Mouse (Mus musculus): ENCODE data around the gene Ppox. TPM values are rescaled to one million over a fixed set of nuclear protein-coding genes. Genes with fewer than 3 reads are reported as not detected.
"Not testable (repeated sequence)": the region's sequence is repeated elsewhere in the genome, so short reads cannot be mapped to it uniquely, and the experiment has no call there.

Gene Ppox
- polyA plus RNA-seq (2016; fragmentation: Nextera tagmentation; extraction: Ambion mirVana) = 61.4 and 61.5 TPM in 2 replicates

DNA sequence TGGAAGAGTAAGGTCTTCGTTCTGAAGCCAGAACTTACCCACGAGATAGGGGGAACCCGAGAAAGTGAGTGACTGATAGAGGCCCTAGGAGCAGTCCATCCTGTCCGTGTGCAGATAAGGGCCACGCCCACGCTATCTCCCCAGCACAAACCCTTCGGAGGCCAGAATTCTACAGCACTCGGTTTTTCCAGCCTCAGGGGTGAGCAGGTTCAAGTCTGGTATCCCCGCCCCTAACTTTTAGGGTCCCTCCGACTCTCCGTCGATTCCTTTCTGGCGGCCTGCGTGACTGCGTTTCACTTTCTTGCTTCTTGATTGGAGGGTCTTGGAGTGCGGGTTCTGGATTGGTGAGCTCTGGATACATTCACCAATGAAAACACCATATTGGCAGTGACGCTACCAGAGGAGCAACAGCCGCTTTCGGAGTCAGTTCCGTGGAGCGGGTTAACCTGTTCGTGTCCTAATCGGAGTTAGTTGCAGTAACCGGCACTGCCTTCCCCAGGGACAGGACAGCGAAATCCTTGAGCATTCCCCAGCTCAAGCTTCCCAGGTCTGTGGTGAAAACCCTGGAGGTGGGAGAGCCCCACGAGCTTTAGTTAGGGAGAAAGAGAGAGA, at the start of gene Ppox:
Ppox (minus strand) TSS at position 271 of the 612 bp plus-strand sequence.
- WGBS = under 1% methylated on average over 26 of the region's 26 CpGs
- H3K4me2 ChIP-seq (replicated peaks) = peak within 1 kb of the TSS; percentile 85

DNA sequence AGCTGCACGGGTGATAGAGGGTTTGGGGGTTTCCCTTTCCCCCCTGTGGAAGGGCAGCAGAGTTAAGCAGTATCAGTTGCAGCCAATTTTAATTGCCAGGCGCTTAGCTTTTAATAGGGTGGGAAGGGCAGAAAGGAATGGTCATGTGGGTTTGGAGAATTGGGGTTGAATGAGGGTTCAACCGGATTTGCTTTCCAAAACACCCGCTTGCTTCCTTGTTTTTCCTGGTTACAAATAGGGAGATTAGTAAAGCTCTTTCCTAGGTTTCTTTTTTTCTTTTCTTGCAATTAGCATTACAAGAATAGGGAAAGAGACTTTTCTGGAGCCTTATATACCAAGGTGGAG, 49.2 kb upstream of the Ppox start:
- peaks cover 38% of the 10 kb centered on the region for H3K4me1 ChIP-seq
- WGBS = 2% methylated on average over 4 of the region's 4 CpGs
- H3K9ac ChIP-seq (replicated peaks) = peak overlapping the region; percentile 85
- peak overlapping the region; percentile 88 for H3K4me3 ChIP-seq
- H3K36me3 ChIP-seq = peaks cover 8% of the 10 kb centered on the region; the same call in 1 of the 2 replicates
- H3K4me2 ChIP-seq (replicated peaks) = peak overlapping the region; percentile 78
- H3K27me3 ChIP-seq = no peaks in the 10 kb centered on the region
- H3K9me3 ChIP-seq = no peaks in the 10 kb centered on the region
- peak overlapping the region; percentile 98 for H3K27ac ChIP-seq (replicated peaks)
- no peak; the same call in 1 of the 2 replicates for ATAC-seq (ENCODE audit: low FRiP score, low read depth)

More for the DNA sequence above, at the start of gene Ppox:
- Histone ChIP-seq H3K9me3 (no peaks in the 10 kb centered on the region), H3K4me1 (peaks cover 22% of the 10 kb centered on the region), H3K4me3 (peak within 1 kb of the TSS; percentile 68), H3K27ac (replicated peaks) (peak within 1 kb of the TSS; percentile 69), H3K27me3 (no peaks in the 10 kb centered on the region), H3K9ac (replicated peaks) (peak within 1 kb of the TSS; percentile 77), H3K36me3 (peaks cover 64% of the 10 kb centered on the region)
- peak; percentile 98 for ATAC-seq (ENCODE audit: low FRiP score, low read depth)

DNA sequence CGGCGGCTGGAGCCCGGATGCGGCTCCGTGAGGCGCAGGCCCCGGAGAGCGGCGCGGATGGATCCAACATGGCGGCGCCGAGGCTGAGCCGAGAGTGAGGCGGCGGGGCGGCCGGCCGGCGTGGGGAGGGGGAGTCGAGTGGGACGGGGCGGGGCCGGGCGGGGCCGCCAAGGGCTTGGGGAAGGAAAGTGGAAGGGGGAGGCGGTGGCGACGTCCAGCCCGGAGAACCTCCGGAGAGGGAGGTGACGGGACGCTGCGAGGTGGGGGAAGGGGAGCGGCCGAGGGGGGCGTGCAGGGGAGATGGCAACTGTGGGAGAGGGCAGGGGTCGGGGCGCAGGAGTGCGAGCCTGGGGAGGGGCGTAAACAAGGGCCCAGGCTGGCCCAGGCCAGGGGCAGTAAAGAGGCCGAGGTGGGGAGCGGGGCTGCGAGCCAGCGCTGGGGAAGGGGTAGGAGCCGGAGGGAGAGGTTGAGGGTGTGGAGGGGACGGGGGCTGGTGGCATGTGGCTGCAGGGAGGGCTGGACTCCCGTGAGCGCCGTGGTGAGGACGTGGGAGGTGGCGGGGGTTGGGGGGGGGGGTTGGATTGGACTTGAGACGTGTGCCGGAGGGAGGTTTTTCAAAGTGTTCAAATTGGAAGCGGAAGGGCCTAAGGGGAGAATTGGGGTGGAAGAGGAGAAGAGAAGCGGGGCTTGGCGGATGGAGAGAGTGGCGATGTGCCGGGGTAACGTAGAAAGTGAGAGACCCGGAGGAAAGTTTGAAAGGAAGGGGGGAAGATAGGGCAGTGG, 48.6 kb upstream of the Ppox start:
- peak; percentile 90 for ATAC-seq (ENCODE audit: low FRiP score, low read depth)
- peaks cover 5% of the 10 kb centered on the region; the same call in 1 of the 2 replicates for H3K36me3 ChIP-seq
- H3K9me3 ChIP-seq = no peaks in the 10 kb centered on the region
- H3K4me3 ChIP-seq = peak overlapping the region; percentile 88
- H3K27me3 ChIP-seq = no peaks in the 10 kb centered on the region
- H3K4me2 ChIP-seq (replicated peaks) = peak overlapping the region; percentile 78
- peaks cover 38% of the 10 kb centered on the region for H3K4me1 ChIP-seq
- H3K27ac ChIP-seq (replicated peaks) = peak overlapping the region; percentile 98
- WGBS = 1% methylated on average over 54 of the region's 61 CpGs
- H3K9ac ChIP-seq (replicated peaks) = peak overlapping the region; percentile 85

DNA sequence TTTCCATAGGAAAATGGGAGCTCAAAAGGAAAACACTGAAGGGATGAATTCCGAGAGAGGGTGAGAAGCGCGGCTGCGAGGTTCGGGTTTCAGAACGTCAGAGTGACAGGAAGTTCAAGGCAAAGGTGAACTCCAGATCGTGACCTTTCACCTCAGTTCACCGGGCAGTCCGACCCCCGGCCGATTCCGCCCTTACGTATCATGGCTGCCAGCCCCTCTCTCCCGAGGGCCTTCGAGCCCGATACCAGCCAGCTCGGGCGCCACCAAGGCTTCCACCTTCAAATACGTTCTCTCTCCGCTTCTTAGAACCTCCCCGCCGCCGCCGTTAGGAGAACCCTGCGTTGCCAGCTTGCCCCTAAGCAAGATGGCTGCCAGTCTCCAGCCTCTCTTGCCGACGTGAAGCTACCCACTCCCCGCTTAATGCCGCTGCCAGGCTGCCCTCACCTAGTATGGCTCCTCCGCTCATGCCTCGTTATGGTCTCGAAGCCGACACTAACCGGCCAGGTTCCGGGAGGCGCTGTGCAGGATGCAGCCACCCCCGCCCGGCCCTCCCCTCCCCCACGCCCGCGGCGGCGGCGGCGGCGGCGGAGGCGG, 48.0 kb upstream of the Ppox start, which contains the start of gene Dedd:
Dedd (plus strand) TSS at position 307 of the 594 bp plus-strand sequence.
- 0 out of 2 replicates have a peak, but pooled peaks cover 3% of the 10 kb centered on the region for H3K36me3 ChIP-seq
- H3K4me3 ChIP-seq = peak within 1 kb of the TSS; percentile 88
- ATAC-seq (ENCODE audit: low FRiP score, low read depth) = peak; percentile 95
- H3K9me3 ChIP-seq = no peaks in the 10 kb centered on the region
- H3K4me2 ChIP-seq (replicated peaks) = peak within 1 kb of the TSS; percentile 78
- WGBS = under 1% methylated on average over 46 of the region's 48 CpGs
- peaks cover 38% of the 10 kb centered on the region for H3K4me1 ChIP-seq
- peak within 1 kb of the TSS; percentile 98 for H3K27ac ChIP-seq (replicated peaks)
- H3K9ac ChIP-seq (replicated peaks) = peak within 1 kb of the TSS; percentile 85
- no peaks in the 10 kb centered on the region for H3K27me3 ChIP-seq

DNA sequence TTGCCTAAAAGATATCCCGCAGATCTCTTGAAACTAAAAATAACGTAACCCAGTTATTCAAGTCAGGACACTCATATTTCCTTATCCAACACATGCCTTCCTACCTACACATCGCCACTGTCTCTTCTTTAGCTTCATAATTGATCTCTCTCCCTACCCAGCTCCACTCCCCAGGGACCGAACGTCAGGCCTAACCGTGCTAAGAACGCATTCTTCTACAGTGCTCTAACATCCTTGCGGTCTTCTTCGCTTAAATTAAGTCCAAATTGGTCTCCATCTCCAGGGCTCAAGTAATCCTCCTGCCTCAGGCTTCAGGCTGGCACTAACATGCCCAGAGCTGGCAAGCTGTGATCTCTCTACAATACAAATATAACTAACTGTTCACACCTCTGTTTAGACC, 47.3 kb upstream of the Ppox start:
- 43% methylated on average over 9 of the region's 9 CpGs for WGBS
- H3K9ac ChIP-seq (replicated peaks) = peak overlapping the region; percentile 85

DNA sequence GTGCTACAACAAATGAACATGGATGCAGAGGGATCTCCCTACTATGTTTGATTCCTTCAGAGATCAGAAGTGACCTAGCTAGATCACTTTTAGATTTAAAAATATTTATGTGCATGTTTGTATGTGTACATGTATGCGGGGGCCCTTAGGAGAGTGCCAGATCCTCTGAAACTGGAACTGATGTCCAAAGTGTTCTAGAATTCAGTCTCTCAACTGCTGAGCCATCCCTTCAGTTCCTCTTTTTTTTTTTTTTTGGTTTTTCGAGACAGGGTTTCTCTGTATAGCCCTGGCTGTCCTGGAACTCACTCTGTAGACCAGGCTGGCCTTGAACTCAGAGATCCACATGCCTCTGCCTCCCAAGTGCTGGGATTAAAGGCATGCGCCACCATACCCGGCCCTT, 45.6 kb upstream of the Ppox start:
- not testable (repeated sequence) for H3K9me3 ChIP-seq; H3K27me3 ChIP-seq; ATAC-seq (ENCODE audit: low FRiP score, low read depth); H3K4me3 ChIP-seq; H3K4me2 ChIP-seq (replicated peaks); H3K36me3 ChIP-seq; H3K27ac ChIP-seq (replicated peaks); H3K9ac ChIP-seq (replicated peaks)
- peaks cover 28% of the 10 kb centered on the region for H3K4me1 ChIP-seq
- 90% methylated on average over 4 of the region's 4 CpGs for WGBS

More for the DNA sequence above, 47.3 kb upstream of the Ppox start:
- Histone ChIP-seq H3K4me2 (replicated peaks) (peak overlapping the region; percentile 78), H3K27me3 (no peaks in the 10 kb centered on the region), H3K4me1 (peaks cover 34% of the 10 kb centered on the region), H3K27ac (replicated peaks) (peak overlapping the region; percentile 98), H3K4me3 (peak overlapping the region; percentile 88), H3K36me3 (0 out of 2 replicates have a peak, but pooled peaks cover 3% of the 10 kb centered on the region), H3K9me3 (no peaks in the 10 kb centered on the region)
- ATAC-seq (ENCODE audit: low FRiP score, low read depth) = no peak

GRCm38 (mm10) chr1:171325571-171325970, 44.6 kb upstream of the Ppox start:
- H3K36me3 ChIP-seq = no peaks in the 10 kb centered on the region
- H3K27ac ChIP-seq (replicated peaks) = no peak overlapping the region
- H3K9ac ChIP-seq (replicated peaks) = no peak overlapping the region
- H3K9me3 ChIP-seq = no peaks in the 10 kb centered on the region
- H3K27me3 ChIP-seq = no peaks in the 10 kb centered on the region
- WGBS = 89% methylated on average over 2 of the region's 2 CpGs
- no peak overlapping the region for H3K4me2 ChIP-seq (replicated peaks)
- H3K4me1 ChIP-seq = peaks cover 19% of the 10 kb centered on the region
- no peak overlapping the region for H3K4me3 ChIP-seq
- ATAC-seq (ENCODE audit: low FRiP score, low read depth) = no peak

DNA sequence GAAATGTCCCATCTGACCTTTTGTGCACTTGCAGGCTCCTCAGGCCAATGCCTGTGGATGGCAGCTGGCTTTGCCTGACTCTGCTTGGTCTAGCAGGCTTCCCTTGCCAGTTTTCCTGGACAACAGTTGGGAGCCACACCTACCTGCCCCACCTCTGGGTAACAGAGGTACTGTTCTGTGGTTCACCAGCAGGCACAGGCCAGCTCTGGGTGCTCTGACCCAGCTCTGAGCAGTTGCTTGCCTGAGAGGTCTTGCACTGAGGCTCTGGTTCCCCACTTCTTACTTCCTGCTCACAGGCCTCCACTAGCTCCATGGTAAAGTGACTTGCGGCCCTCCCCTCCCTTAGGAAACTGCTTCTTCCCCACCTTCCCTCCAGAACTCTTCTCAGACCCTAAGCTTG, 41.0 kb upstream of the Ppox start:
- Histone ChIP-seq H3K27me3 (no peaks in the 10 kb centered on the region), H3K4me2 (replicated peaks) (no peak overlapping the region), H3K27ac (replicated peaks) (no peak overlapping the region), H3K4me1 (no peaks in the 10 kb centered on the region), H3K4me3 (no peak overlapping the region), H3K9ac (replicated peaks) (no peak overlapping the region), H3K36me3 (no peaks in the 10 kb centered on the region), H3K9me3 (no peaks in the 10 kb centered on the region)
- 85% methylated on average over 1 of the region's 1 CpGs for WGBS
- no peak for ATAC-seq (ENCODE audit: low FRiP score, low read depth)

- H3K27ac ChIP-seq (replicated peaks) = no peak overlapping the region
- ATAC-seq (ENCODE audit: low FRiP score, low read depth) = no peak
- no peak overlapping the region for H3K4me3 ChIP-seq
- H3K27me3 ChIP-seq = no peaks in the 10 kb centered on the region
- H3K9ac ChIP-seq (replicated peaks) = no peak overlapping the region
- no peaks in the 10 kb centered on the region for H3K4me1 ChIP-seq
- H3K4me2 ChIP-seq (replicated peaks) = no peak overlapping the region
- H3K9me3 ChIP-seq = no peaks in the 10 kb centered on the region
- H3K36me3 ChIP-seq = no peaks in the 10 kb centered on the region
Measured at GRCm38 (mm10) chr1:171321415-171321814, 40.4 kb upstream of the Ppox start.

GRCm38 (mm10) chr1:171320151-171320550, 39.2 kb upstream of the Ppox start:
- H3K9ac ChIP-seq (replicated peaks) = no peak overlapping the region
- H3K9me3 ChIP-seq = no peaks in the 10 kb centered on the region
- no peak overlapping the region for H3K4me2 ChIP-seq (replicated peaks)
- 14% methylated on average over 5 of the region's 5 CpGs for WGBS
- no peak overlapping the region for H3K4me3 ChIP-seq
- no peak for ATAC-seq (ENCODE audit: low FRiP score, low read depth)
- H3K27ac ChIP-seq (replicated peaks) = no peak overlapping the region
- H3K4me1 ChIP-seq = no peaks in the 10 kb centered on the region
- H3K36me3 ChIP-seq = no peaks in the 10 kb centered on the region
- H3K27me3 ChIP-seq = no peaks in the 10 kb centered on the region

GRCm38 (mm10) chr1:171319748-171320147, 38.8 kb upstream of the Ppox start:
- Histone ChIP-seq H3K27me3 (no peaks in the 10 kb centered on the region), H3K36me3 (no peaks in the 10 kb centered on the region), H3K9me3 (no peaks in the 10 kb centered on the region), H3K27ac (replicated peaks) (no peak overlapping the region), H3K4me1 (no peaks in the 10 kb centered on the region), H3K9ac (replicated peaks) (no peak overlapping the region), H3K4me3 (no peak overlapping the region), H3K4me2 (replicated peaks) (no peak overlapping the region)
- ATAC-seq (ENCODE audit: low FRiP score, low read depth) = no peak
- 13% methylated on average over 7 of the region's 7 CpGs for WGBS

- no peak overlapping the region for H3K4me2 ChIP-seq (replicated peaks)
- no peak overlapping the region for H3K4me3 ChIP-seq
- no peak overlapping the region for H3K27ac ChIP-seq (replicated peaks)
- no peak overlapping the region for H3K9ac ChIP-seq (replicated peaks)
- H3K27me3 ChIP-seq = 0 out of 2 replicates have a peak, but pooled peaks cover 4% of the 10 kb centered on the region
- no peaks in the 10 kb centered on the region for H3K9me3 ChIP-seq
- ATAC-seq (ENCODE audit: low FRiP score, low read depth) = no peak
- H3K4me1 ChIP-seq = no peaks in the 10 kb centered on the region
- WGBS = 73% methylated on average over 2 of the region's 2 CpGs
- H3K36me3 ChIP-seq = no peaks in the 10 kb centered on the region
Measured at GRCm38 (mm10) chr1:171309321-171309720, 28.3 kb upstream of the Ppox start.

Measured in midbrain, embryonic 12.5 days (tissue).